10 mouse cellular contexts compared by ENCODE assay signal in genomic region chr1:186655096-186655495, GRCm38 (mm10). TPM values are rescaled to one million over a fixed set of nuclear protein-coding genes. Genes with fewer than 3 reads are reported as not detected.
DNase-seq lines count a peak whose midpoint lies in the region; ATAC-seq lines count a peak whose summit lies in the region.
"Had no signal": no experiment of that assay in that cellular context is flagged by ENCODE, and none has a peak within 500 bp of the region (broad histone marks: within the 10 kb centered on the region; RNA-seq: fewer than 3 reads in every experiment).

No protein-coding gene starts in this region.

- no peak for ATAC-seq in cerebellum, adult (ENCODE audit: insufficient number of reproducible peaks, low FRiP score, low TSS enrichment)
- ATAC-seq in forebrain, embryonic 15.5 days (replicated peaks), result peak; percentile 80

- H3K4me2 ChIP-seq in forebrain, embryonic 15.5 days (replicated peaks), result no peak overlapping the region
- H3K4me2 ChIP-seq: heart, embryonic 12.5 days had no signal

- H3K36me3 ChIP-seq in forebrain, embryonic 15.5 days, result no peaks in the 10 kb centered on the region
- H3K36me3 ChIP-seq: heart, embryonic 12.5 days had no signal

- 28% methylated on average over 4 of the region's 4 CpGs for WGBS in forebrain, embryonic 15.5 days

- DNase-seq in cerebellum, adult 18-20 months, result peak; percentile 6 to 13
- peak; percentile 78 for DNase-seq in MN1 (ENCODE audit: low spot score)
- peak; percentile 27 for DNase-seq in left cerebral cortex, adult 11 months (ENCODE audit: low spot score)
- DNase-seq in adrenal gland, postnatal 25 days, result no peak
- DNase-seq in B cell, adult 2 months, result no peak
- no peak for DNase-seq in thymus, postnatal 0 days (ENCODE audit: low spot score)
- DNase-seq: lung, postnatal 10 days had no signal

- H3K9ac ChIP-seq in forebrain, embryonic 15.5 days (replicated peaks), result no peak overlapping the region
- H3K9ac ChIP-seq: heart, embryonic 12.5 days had no signal

- H3K27me3 ChIP-seq in forebrain, embryonic 15.5 days, result no peaks in the 10 kb centered on the region
- H3K27me3 ChIP-seq: heart, embryonic 12.5 days had no signal

- no peak overlapping the region for H3K4me3 ChIP-seq in forebrain, embryonic 15.5 days
- H3K4me3 ChIP-seq: heart, embryonic 12.5 days had no signal

- peak overlapping the region; percentile 14; the same call in 1 of the 2 replicates for H3K27ac ChIP-seq in forebrain, embryonic 15.5 days (replicated peaks)

- H3K9me3 ChIP-seq in forebrain, embryonic 15.5 days, result no peaks in the 10 kb centered on the region
- H3K9me3 ChIP-seq: heart, embryonic 12.5 days had no signal

- H3K4me1 ChIP-seq in forebrain, embryonic 15.5 days, result peaks cover 11% of the 10 kb centered on the region

RNA-seq across cellular contexts. Expression of gene Tgfb2, which starts 50.7 kb away (rescaled TPM):
- 17.7 and 19.6 TPM in 2 replicates for polyA plus RNA-seq in forebrain, embryonic 15.5 days (2015; fragmentation: Nextera tagmentation; extraction: Ambion mirVana)
- 1.5 and 2.3 TPM in 2 replicates for total RNA-seq in adrenal gland, postnatal 25 days (2021)
- polyA plus RNA-seq in thymus, postnatal 0 days (2015; fragmentation: Nextera tagmentation; extraction: Ambion mirVana), result 2.4 and 2.5 TPM in 2 replicates

Comparison
In these comparisons a context has a peak if more than half of its experiments do, and no peak if none do; other contexts are left out.
1. DNase-seq: peak in cerebellum, adult 18-20 months (2 of 2), MN1 (single experiment) and left cerebral cortex, adult 11 months (single experiment); none in adrenal gland, postnatal 25 days (single experiment), B cell, adult 2 months (0 of 2) and thymus, postnatal 0 days (single experiment).